Comparison of ENCODE assay signal across 8 mouse cellular contexts in the genomic region with DNA sequence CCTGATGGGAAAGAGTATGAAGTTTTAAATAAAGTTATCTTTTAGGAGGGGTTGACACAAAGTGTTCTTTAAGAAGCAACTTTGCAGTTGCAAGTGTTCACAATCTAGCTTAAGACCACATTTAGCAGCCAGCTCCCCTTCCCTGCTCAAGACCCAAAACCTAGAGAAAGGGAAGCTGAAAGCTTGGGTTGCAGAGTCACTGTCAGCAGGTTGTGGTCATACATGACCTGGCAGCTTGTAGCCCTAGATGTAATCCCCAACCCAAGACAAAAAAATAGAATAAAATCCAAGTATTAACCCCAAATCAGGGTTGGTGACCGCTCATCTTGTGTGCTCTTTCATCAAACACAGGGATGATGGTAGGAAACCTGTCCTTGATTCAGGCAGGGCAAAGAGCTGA. TPM values are rescaled to one million over a fixed set of nuclear protein-coding genes. Genes with fewer than 3 reads are reported as not detected.
DNase-seq lines count a peak whose midpoint lies in the region; ATAC-seq and TF ChIP-seq lines count a peak whose summit lies in the region.

No protein-coding gene starts in this region.

- no peaks in the 10 kb centered on the region for H3K9me3 ChIP-seq in embryonic facial prominence, embryonic 14.5 days (ENCODE audit: control insufficient read depth, low read length)
- no peaks in the 10 kb centered on the region for H3K9me3 ChIP-seq in limb, embryonic 12.5 days

- 62% methylated on average over 1 of the region's 1 CpGs for WGBS in lung, adult 2 months
- WGBS in embryonic facial prominence, embryonic 14.5 days, result 86% methylated on average over 1 of the region's 1 CpGs
- WGBS in limb, embryonic 12.5 days, result 63% methylated on average over 1 of the region's 1 CpGs
- WGBS in olfactory bulb, adult 2 months, result 41% methylated on average over 1 of the region's 1 CpGs

- peak overlapping the region; percentile 18 for H3K4me3 ChIP-seq in lung, adult 2 months (replicated peaks; ENCODE audit: extremely low read depth, low read depth, low read length)
- peak overlapping the region; percentile 92 for H3K4me3 ChIP-seq in embryonic facial prominence, embryonic 14.5 days (ENCODE audit: low read depth, low read length)
- peak overlapping the region; percentile 91 for H3K4me3 ChIP-seq in limb, embryonic 12.5 days (replicated peaks)
- H3K4me3 ChIP-seq in olfactory bulb, adult 2 months (ENCODE audit: insufficient read depth, low read depth, low read length), result peak overlapping the region; percentile 75

- no peak for ATAC-seq in embryonic facial prominence, embryonic 14.5 days (ENCODE audit: low read depth)
- no peak for ATAC-seq in limb, embryonic 12.5 days (ENCODE audit: insufficient number of reproducible peaks, insufficient read depth, low FRiP score, low TSS enrichment, low read depth)

- no peaks in the 10 kb centered on the region for H3K27me3 ChIP-seq in embryonic facial prominence, embryonic 14.5 days (replicated peaks; ENCODE audit: control insufficient read depth, insufficient read depth, low read length)
- H3K27me3 ChIP-seq in limb, embryonic 12.5 days, result no peaks in the 10 kb centered on the region

- no peak for TF ChIP-seq POLR2A in lung, adult 2 months (IDR thresholded peaks at IDR 0.05; ENCODE audit: borderline replicate concordance, extremely low read depth, low read depth, low read length)
- no peak for TF ChIP-seq POLR2A in olfactory bulb, adult 2 months (IDR thresholded peaks at IDR 0.05; ENCODE audit: insufficient read depth, low read depth, low read length)

- TF ChIP-seq CTCF in lung, adult 2 months (IDR thresholded peaks at IDR 0.05; ENCODE audit: insufficient read depth, low read length), result no peak
- no peak for TF ChIP-seq CTCF in olfactory bulb, adult 2 months (IDR thresholded peaks at IDR 0.05; ENCODE audit: insufficient read depth, low read depth, low read length)

- no peak overlapping the region for H3K27ac ChIP-seq in embryonic facial prominence, embryonic 14.5 days (replicated peaks; ENCODE audit: low read depth, low read length)
- H3K27ac ChIP-seq in limb, embryonic 12.5 days, result no peak overlapping the region
- H3K27ac ChIP-seq in olfactory bulb, adult 2 months (ENCODE audit: insufficient read depth, low read depth, low read length), result no peak overlapping the region

- H3K4me1 ChIP-seq in lung, adult 2 months (ENCODE audit: control insufficient read depth, insufficient read depth, low read length), result peaks cover 25% of the 10 kb centered on the region
- peaks cover 22% of the 10 kb centered on the region for H3K4me1 ChIP-seq in embryonic facial prominence, embryonic 14.5 days (ENCODE audit: control insufficient read depth, insufficient read depth, low read length)
- H3K4me1 ChIP-seq in limb, embryonic 12.5 days (replicated peaks), result peaks cover 38% of the 10 kb centered on the region
- H3K4me1 ChIP-seq in olfactory bulb, adult 2 months (ENCODE audit: control insufficient read depth, insufficient read depth, low read length), result peaks cover 24% of the 10 kb centered on the region

- peak overlapping the region; percentile 90 for H3K9ac ChIP-seq in embryonic facial prominence, embryonic 14.5 days (ENCODE audit: low read depth, low read length)
- H3K9ac ChIP-seq in limb, embryonic 12.5 days (replicated peaks), result peak overlapping the region; percentile 85

- H3K36me3 ChIP-seq in embryonic facial prominence, embryonic 14.5 days (ENCODE audit: control insufficient read depth, insufficient read depth, low read length), result peaks cover 69% of the 10 kb centered on the region
- H3K36me3 ChIP-seq in limb, embryonic 12.5 days, result peaks cover 72% of the 10 kb centered on the region

- DNase-seq in lung, adult 2 months, result no peak
- DNase-seq in lung, adult 18-20 months, result no peak
- no peak for DNase-seq in embryonic facial prominence, embryonic 14.5 days (ENCODE audit: low spot score)
- DNase-seq in spleen, postnatal 14 days (ENCODE audit: low spot score in 2 of 2), result no peak
- DNase-seq in adrenal gland, postnatal 4 days (ENCODE audit: low spot score in 2 of 2), result no peak
- DNase-seq in adrenal gland, adult 8-10 months, result no peak

- H3K4me2 ChIP-seq in embryonic facial prominence, embryonic 14.5 days (ENCODE audit: low read depth, low read length), result peak overlapping the region; percentile 95
- H3K4me2 ChIP-seq in limb, embryonic 12.5 days, result peak overlapping the region; percentile 91

RNA-seq across cellular contexts. Expression of a gene that starts 1.3 kb away (rescaled TPM):
- 92.1 and 99.5 TPM in 2 replicates for polyA plus RNA-seq in lung, adult 2 months (2012; rRNA removed)
- 50.2 and 54.8 TPM in 2 replicates for polyA plus RNA-seq in embryonic facial prominence, embryonic 14.5 days (2014; fragmentation: Nextera tagmentation; extraction: Ambion mirVana)
- 103 and 113 TPM in 2 replicates for polyA plus RNA-seq in limb, embryonic 12.5 days (2016; fragmentation: Nextera tagmentation; extraction: Ambion mirVana)
- polyA plus RNA-seq in olfactory bulb, adult 2 months (2012; ENCODE audit: insufficient read depth, insufficient read length, low replicate concordance, missing spikeins), result 339 TPM in 1 of 2 replicates, not detected in the other
- total RNA-seq in adrenal gland, postnatal 4 days (2021), result 100 to 1,000 TPM; 153 to 170 TPM
- total RNA-seq in adrenal gland, adult 8-10 months (2022), result 100 to 1,000 TPM in 3 of 4 experiments, 10 to 100 TPM in 1; 79.7 to 193 (median 154) TPM

RNA-seq across cellular contexts. Expression of a gene that starts 1.6 kb away (rescaled TPM):
- 102 and 115 TPM in 2 replicates for polyA plus RNA-seq in lung, adult 2 months (2012; rRNA removed)
- polyA plus RNA-seq in embryonic facial prominence, embryonic 14.5 days (2014; fragmentation: Nextera tagmentation; extraction: Ambion mirVana), result 62.9 and 68.2 TPM in 2 replicates
- polyA plus RNA-seq in limb, embryonic 12.5 days (2016; fragmentation: Nextera tagmentation; extraction: Ambion mirVana), result 151 and 156 TPM in 2 replicates
- polyA plus RNA-seq in olfactory bulb, adult 2 months (2012; ENCODE audit: insufficient read depth, insufficient read length, low replicate concordance, missing spikeins), result 696 TPM in 1 of 2 replicates, not detected in the other
- total RNA-seq in adrenal gland, postnatal 4 days (2021), result 100 to 1,000 TPM; 168 to 177 TPM
- total RNA-seq in adrenal gland, adult 8-10 months (2022), result 100 to 1,000 TPM in 3 of 4 experiments, 10 to 100 TPM in 1; 87.8 to 184 (median 132) TPM

RNA-seq across cellular contexts. Expression of a gene that starts 26.5 kb away (rescaled TPM):
- polyA plus RNA-seq in lung, adult 2 months (2012; rRNA removed), result 81.7 and 104 TPM in 2 replicates
- polyA plus RNA-seq in embryonic facial prominence, embryonic 14.5 days (2014; fragmentation: Nextera tagmentation; extraction: Ambion mirVana), result 271 and 281 TPM in 2 replicates
- polyA plus RNA-seq in limb, embryonic 12.5 days (2016; fragmentation: Nextera tagmentation; extraction: Ambion mirVana), result 211 and 216 TPM in 2 replicates
- polyA plus RNA-seq in olfactory bulb, adult 2 months (2012; ENCODE audit: insufficient read depth, insufficient read length, low replicate concordance, missing spikeins), result not detected in 2 replicates
- 100 to 1,000 TPM; 294 to 338 TPM for total RNA-seq in adrenal gland, postnatal 4 days (2021)
- total RNA-seq in adrenal gland, adult 8-10 months (2022), result 100 to 1,000 TPM; 245 to 323 (median 277) TPM

RNA-seq across cellular contexts. Expression of a gene that starts 28.9 kb away (rescaled TPM):
- polyA plus RNA-seq in lung, adult 2 months (2012; rRNA removed), result 10.2 and 16.7 TPM in 2 replicates
- 3.9 and 4.2 TPM in 2 replicates for polyA plus RNA-seq in embryonic facial prominence, embryonic 14.5 days (2014; fragmentation: Nextera tagmentation; extraction: Ambion mirVana)
- polyA plus RNA-seq in limb, embryonic 12.5 days (2016; fragmentation: Nextera tagmentation; extraction: Ambion mirVana), result 1.0 and 1.6 TPM in 2 replicates
- not detected in 2 replicates for polyA plus RNA-seq in olfactory bulb, adult 2 months (2012; ENCODE audit: insufficient read depth, insufficient read length, low replicate concordance, missing spikeins)
- total RNA-seq in adrenal gland, postnatal 4 days (2021), result 1 to 10 TPM; 1.4 to 1.9 TPM
- total RNA-seq in adrenal gland, adult 8-10 months (2022), result 1 to 10 TPM in 2 of 4 experiments, under 1 TPM in 2; 0.73 to 2.1 (median 1.1) TPM

RNA-seq across cellular contexts. Expression of a gene that starts 30.1 kb away (rescaled TPM):
- 1,247 and 2,140 TPM in 2 replicates for polyA plus RNA-seq in lung, adult 2 months (2012; rRNA removed)
- polyA plus RNA-seq in embryonic facial prominence, embryonic 14.5 days (2014; fragmentation: Nextera tagmentation; extraction: Ambion mirVana), result 2,068 and 2,222 TPM in 2 replicates
- polyA plus RNA-seq in limb, embryonic 12.5 days (2016; fragmentation: Nextera tagmentation; extraction: Ambion mirVana), result 1,768 and 1,771 TPM in 2 replicates
- polyA plus RNA-seq in olfactory bulb, adult 2 months (2012; ENCODE audit: insufficient read depth, insufficient read length, low replicate concordance, missing spikeins), result not detected in 2 replicates
- total RNA-seq in adrenal gland, postnatal 4 days (2021), result 1,000 to 10,000 TPM; 1,222 to 1,358 TPM
- total RNA-seq in adrenal gland, adult 8-10 months (2022), result 100 to 1,000 TPM; 674 to 792 (median 703) TPM

Comparison
In these comparisons a context has a peak if more than half of its experiments do, and no peak if none do; other contexts are left out.
1. H3K4me3 ChIP-seq: peak in every context shown above with its lines; median percentile 92 in embryonic facial prominence, embryonic 14.5 days; 91 in limb, embryonic 12.5 days; 75 in olfactory bulb, adult 2 months; 18 in lung, adult 2 months.
2. RNA of a gene that starts 26.5 kb away (polyA plus RNA-seq): 271 to 281 TPM in embryonic facial prominence, embryonic 14.5 days, 211 to 216 TPM in limb, embryonic 12.5 days and 81.7 to 104 TPM in lung, adult 2 months; not detected in olfactory bulb, adult 2 months; every median in the first group is over 10 times any median in the second.